Mouse (Mus musculus) stomach, embryonic 14.5 days (tissue): ENCODE results near the gene 1810055G02Rik. TPM values are rescaled to one million over a fixed set of nuclear protein-coding genes. Genes with fewer than 3 reads are reported as not detected.

Experiments used
- ATAC-seq: fragments of 200-750 bp; cut with Nextera tagmentation; 2 replicates; pipeline ENCODE4 v1.8.0; 2017; ENCODE audit warnings: low read depth, moderate TSS enrichment; ENCODE audit not compliant: insufficient number of reproducible peaks, insufficient read depth, low FRiP score
- H3K27ac ChIP-seq: fragments of 300-500 bp; sonication (generic); 2 replicates; pipeline ENCODE4 v1.5.1; 2014; ENCODE audit warnings: mild to moderate bottlenecking, low read length, moderate library complexity, mixed read lengths
- H3K27me3 ChIP-seq: fragments of 300-500 bp; sonication (generic); 2 replicates; pipeline ENCODE4 v1.6.1; 2014; ENCODE audit warnings: low read length, control low read depth, mixed read lengths; ENCODE audit not compliant: control insufficient read depth, insufficient read depth
- H3K36me3 ChIP-seq: fragments of 300-500 bp; sonication (generic); 2 replicates; pipeline ENCODE4 v1.6.1; 2014; ENCODE audit warnings: mild to moderate bottlenecking, control low read depth, low read length, moderate library complexity, mixed read lengths; ENCODE audit not compliant: control insufficient read depth, insufficient read depth
- H3K4me1 ChIP-seq: fragments of 300-500 bp; sonication (generic); 2 replicates; pipeline ENCODE4 v1.6.1; 2014; ENCODE audit warnings: low read length, control low read depth, mixed read lengths; ENCODE audit not compliant: control insufficient read depth, insufficient read depth
- H3K4me2 ChIP-seq: fragments of 300-500 bp; sonication (generic); replicated peaks from 2 replicates; pipeline ENCODE4 v1.6.1; 2014; ENCODE audit warnings: low read depth, low read length, control low read depth
- H3K4me3 ChIP-seq: fragments of 300-500 bp; sonication (generic); 2 replicates; pipeline ENCODE4 v1.5.1; 2014; ENCODE audit warnings: low read depth, low read length, control low read depth
- H3K9ac ChIP-seq: fragments of 300-500 bp; sonication (generic); replicated peaks from 2 replicates; pipeline ENCODE4 v1.6.1; 2014; ENCODE audit warnings: low read depth, mild to moderate bottlenecking, control low read depth, low read length, moderate library complexity, mixed read lengths
- H3K9me3 ChIP-seq: fragments of 300-500 bp; sonication (generic); 2 replicates; pipeline ENCODE4 v1.6.1; 2016; ENCODE audit warnings: low read depth, low read length, control low read depth; ENCODE audit not compliant: control insufficient read depth
- WGBS: fragments of 180-500 bp; shearing (Covaris S2); extraction: QIAGEN DNeasy Blood & Tissue Kit; methylation state at CpG from one replicate; pipeline ENCODE4 v1.1.7; 2014; 5-methylcytosine and 5-hydroxymethylcytosine counted together
- polyA plus RNA-seq: library from polyadenylated mRNA; unstranded; fragments of >200 nt; fragmentation: Nextera tagmentation; extraction: Ambion mirVana; gene quantifications from 2 replicates; pipeline ENCODE4 v1.2.1, GENCODE M21; 2014

The 1810055G02Rik gene
- polyA plus RNA-seq, 1 experiment from 2014 or later = 44.3 TPM

GRCm38 (mm10) chr19:3765221-3765820, 57.2 kb downstream of the 1810055G02Rik start:
- Histone ChIP-seq H3K36me3 (no peaks in the 10 kb centered on the region), H3K9me3 (no peaks in the 10 kb centered on the region), H3K27me3 (no peaks in the 10 kb centered on the region), H3K27ac (no peak overlapping the region), H3K4me3 (no peak overlapping the region), H3K9ac (no peak overlapping the region), H3K4me2 (no peak overlapping the region), H3K4me1 (peaks cover 2% of the 10 kb centered on the region; the same call in 1 of the 2 replicates)
- no peak for ATAC-seq
- 85% methylated on average over 4 of the region's 4 CpGs for WGBS

- Histone ChIP-seq H3K4me1 (peaks cover 2% of the 10 kb centered on the region; the same call in 1 of the 2 replicates), H3K4me2 (0 out of 2 replicates have a peak overlapping the region, but pooled peaks have one; percentile 77), H3K36me3 (no peaks in the 10 kb centered on the region), H3K9me3 (no peaks in the 10 kb centered on the region), H3K4me3 (no peak overlapping the region), H3K27me3 (no peaks in the 10 kb centered on the region), H3K9ac (no peak overlapping the region), H3K27ac (no peak overlapping the region)
- no peak for ATAC-seq
- WGBS = 91% methylated on average over 5 of the region's 5 CpGs
These were observed 58.3 kb downstream of the 1810055G02Rik start for GRCm38 (mm10) chr19:3766378-3766777.

GRCm38 (mm10) chr19:3767276-3767780, 59.2 kb downstream of the 1810055G02Rik start, which contains the start of gene Kmt5b:
Gene Kmt5b (plus strand): TSS chr19:3767421.
- whole genome bisulfite sequencing = under 1% methylated on average over 39 of the region's 39 CpGs
- peak; percentile 34; the same call in 1 of the 2 replicates for ATAC-seq
- no peaks in the 10 kb centered on the region for H3K36me3 ChIP-seq
- no peaks in the 10 kb centered on the region for H3K9me3 ChIP-seq
- H3K27ac ChIP-seq = peak within 1 kb of the TSS; percentile 100
- H3K27me3 ChIP-seq = no peaks in the 10 kb centered on the region
- H3K4me3 ChIP-seq = peak within 1 kb of the TSS; percentile 97
- H3K9ac ChIP-seq = peak within 1 kb of the TSS; percentile 98
- peak within 1 kb of the TSS; percentile 77 for H3K4me2 ChIP-seq
- H3K4me1 ChIP-seq = peaks cover 2% of the 10 kb centered on the region; the same call in 1 of the 2 replicates

Other genes with a start within 250 kb of the 1810055G02Rik start
- 68.7 and 70.3 TPM in 2 replicates for gene Ppp6r3, start 132.5 kb upstream of the 1810055G02Rik start, polyA plus RNA-seq
- 10.3 and 11.3 TPM in 2 replicates for gene Lrp5, start 21.7 kb upstream of the 1810055G02Rik start, polyA plus RNA-seq
- gene Kmt5b, start 59.1 kb downstream of the 1810055G02Rik start, polyA plus RNA-seq = 40.3 and 41.5 TPM in 2 replicates
- gene Chka, start 143.5 kb downstream of the 1810055G02Rik start, polyA plus RNA-seq = 59.8 and 60.8 TPM in 2 replicates
- 28.4 and 30.9 TPM in 2 replicates for gene Tcirg1, start 198.8 kb downstream of the 1810055G02Rik start, polyA plus RNA-seq
- gene Ndufs8, start 204.5 kb downstream of the 1810055G02Rik start, polyA plus RNA-seq = 320 and 361 TPM in 2 replicates
- 1.2 and 2.4 TPM in 2 replicates for gene Aldh3b1, start 221.5 kb downstream of the 1810055G02Rik start, polyA plus RNA-seq
- 13.1 and 15.4 TPM in 2 replicates for gene Unc93b1, start 226.9 kb downstream of the 1810055G02Rik start, polyA plus RNA-seq